Mouse (Mus musculus) hindbrain, embryonic 13.5 days (tissue): Measurements from ENCODE around the gene Hoxb2. TPM values are rescaled to one million over a fixed set of nuclear protein-coding genes. Genes with fewer than 3 reads are reported as not detected.

ENCODE experiments used
- ATAC-seq: fragments of 200-750 bp; cut with Nextera tagmentation; 2 replicates; pipeline ENCODE4 v1.8.0; 2017; ENCODE audit warnings: moderate TSS enrichment; ENCODE audit not compliant: low FRiP score
- H3K27ac ChIP-seq: fragments of 300-500 bp; sonication (generic); 2 replicates; pipeline ENCODE4 v1.5.1; 2015; ENCODE audit warnings: inconsistent platforms, mild to moderate bottlenecking, moderate library complexity
- H3K27me3 ChIP-seq: fragments of 300-500 bp; sonication (generic); 2 replicates; pipeline ENCODE4 v1.6.1; 2015; ENCODE audit warnings: mild to moderate bottlenecking, inconsistent platforms
- H3K36me3 ChIP-seq: fragments of 300-500 bp; sonication (generic); 2 replicates; pipeline ENCODE4 v1.6.1; 2015; ENCODE audit warnings: mild to moderate bottlenecking, inconsistent platforms
- H3K4me1 ChIP-seq: fragments of 300-500 bp; sonication (generic); replicated peaks from 2 replicates; pipeline ENCODE4 v1.6.1; 2015; ENCODE audit warnings: inconsistent platforms
- H3K4me2 ChIP-seq: fragments of 300-500 bp; sonication (generic); 2 replicates; pipeline ENCODE4 v1.6.1; 2015; ENCODE audit warnings: inconsistent platforms, mild to moderate bottlenecking, moderate library complexity
- H3K4me3 ChIP-seq: fragments of 300-500 bp; sonication (generic); 2 replicates; pipeline ENCODE4 v1.5.1; 2015; ENCODE audit warnings: mild to moderate bottlenecking, inconsistent platforms
- H3K9ac ChIP-seq: fragments of 300-500 bp; sonication (generic); 2 replicates; pipeline ENCODE4 v1.6.1; 2015; ENCODE audit warnings: mild to moderate bottlenecking, inconsistent platforms
- H3K9me3 ChIP-seq: fragments of 300-500 bp; sonication (generic); 2 replicates; pipeline ENCODE4 v1.6.1; 2016; ENCODE audit warnings: inconsistent platforms
- WGBS: fragments of 180-500 bp; shearing (Covaris S2); methylation state at CpG from one replicate; pipeline ENCODE4 v1.1.7; 2015; 5-methylcytosine and 5-hydroxymethylcytosine counted together
- polyA plus RNA-seq: library from polyadenylated mRNA; unstranded; fragments of >200 nt; fragmentation: Nextera tagmentation; extraction: Ambion mirVana; gene quantifications from 2 replicates; pipeline ENCODE4 v1.2.1, GENCODE M21; 2015

Gene Hoxb2
- polyA plus RNA-seq = 38.6 and 47.2 TPM in 2 replicates

- H3K4me2 ChIP-seq = peak within 1 kb of the TSS; percentile 80
- H3K9me3 ChIP-seq = no peaks in the 10 kb centered on the region
- H3K4me3 ChIP-seq = peak within 1 kb of the TSS; percentile 81
- H3K9ac ChIP-seq = peak within 1 kb of the TSS; percentile 100
- ATAC-seq = no peak
- H3K36me3 ChIP-seq = peaks cover 11% of the 10 kb centered on the region
- 3% methylated on average over 2 of the region's 2 CpGs for WGBS
- H3K27ac ChIP-seq = peak within 1 kb of the TSS; percentile 100
- peaks cover 52% of the 10 kb centered on the region for H3K27me3 ChIP-seq
- peaks cover 54% of the 10 kb centered on the region for H3K4me1 ChIP-seq
These were observed at the start of gene Hoxb2 for GRCm38 (mm10) chr11:96350341-96350624. TSS of gene Hoxb2 (plus strand) at chr11:96350525.

GRCm38 (mm10) chr11:96301064-96301431, 49.3 kb upstream of the Hoxb2 start:
- Histone ChIP-seq H3K27ac (peak overlapping the region; percentile 100), H3K4me2 (peak overlapping the region; percentile 83), H3K36me3 (no peaks in the 10 kb centered on the region), H3K9me3 (no peaks in the 10 kb centered on the region), H3K4me1 (peaks cover 7% of the 10 kb centered on the region), H3K27me3 (peaks cover 96% of the 10 kb centered on the region), H3K4me3 (peak overlapping the region; percentile 57), H3K9ac (peak overlapping the region; percentile 99)
- 3% methylated on average over 10 of the region's 10 CpGs for WGBS
- ATAC-seq = no peak

DNA sequence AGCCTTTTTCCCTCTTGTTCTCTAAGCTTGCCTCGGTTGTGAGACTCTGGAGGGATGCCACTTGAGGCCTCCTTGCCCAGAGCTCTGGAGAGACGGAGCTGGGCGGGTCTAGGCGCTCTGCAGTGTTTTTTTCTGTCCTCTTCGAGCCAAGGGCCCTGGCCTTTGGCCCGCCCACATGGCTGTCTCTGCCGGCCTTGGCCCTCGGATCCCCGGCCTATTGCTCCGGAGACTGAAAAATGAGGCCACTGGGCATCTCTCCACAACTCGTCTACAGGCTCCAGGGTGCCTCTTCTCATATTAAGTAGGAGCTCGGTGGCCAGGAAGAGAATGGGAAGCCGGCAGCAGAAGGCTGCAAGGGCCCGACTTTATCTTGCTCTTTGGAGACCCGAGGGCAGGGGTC, 48.5 kb upstream of the Hoxb2 start:
- Histone ChIP-seq H3K4me1 (peaks cover 7% of the 10 kb centered on the region), H3K27me3 (peaks cover 96% of the 10 kb centered on the region), H3K9ac (peak overlapping the region; percentile 99), H3K9me3 (no peaks in the 10 kb centered on the region), H3K4me2 (peak overlapping the region; percentile 83), H3K36me3 (no peaks in the 10 kb centered on the region), H3K4me3 (peak overlapping the region; percentile 57), H3K27ac (peak overlapping the region; percentile 100)
- WGBS = 0% methylated on average over 15 of the region's 15 CpGs
- ATAC-seq = no peak

GRCm38 (mm10) chr11:96302381-96303150, 47.8 kb upstream of the Hoxb2 start:
- 2% methylated on average over 23 of the region's 23 CpGs for WGBS
- no peak for ATAC-seq
- no peaks in the 10 kb centered on the region for H3K36me3 ChIP-seq
- peak overlapping the region; percentile 57 for H3K4me3 ChIP-seq
- peak overlapping the region; percentile 83 for H3K4me2 ChIP-seq
- H3K27ac ChIP-seq = peak overlapping the region; percentile 100
- no peaks in the 10 kb centered on the region for H3K9me3 ChIP-seq
- H3K9ac ChIP-seq = peak overlapping the region; percentile 99
- peaks cover 96% of the 10 kb centered on the region for H3K27me3 ChIP-seq
- peaks cover 7% of the 10 kb centered on the region for H3K4me1 ChIP-seq

GRCm38 (mm10) chr11:96303151-96304099, 46.9 kb upstream of the Hoxb2 start, which contains the start of gene Hoxb5:
TSS of gene Hoxb5 (plus strand) at chr11:96303336.
- peaks cover 96% of the 10 kb centered on the region for H3K27me3 ChIP-seq
- peak; percentile 44; the same call in 1 of the 2 replicates for ATAC-seq
- H3K27ac ChIP-seq = peak within 1 kb of the TSS; percentile 100
- H3K4me2 ChIP-seq = peak within 1 kb of the TSS; percentile 83
- H3K4me1 ChIP-seq = peaks cover 7% of the 10 kb centered on the region
- peak within 1 kb of the TSS; percentile 99 for H3K9ac ChIP-seq
- WGBS = under 1% methylated on average over 68 of the region's 69 CpGs
- H3K4me3 ChIP-seq = peak within 1 kb of the TSS; percentile 57
- H3K36me3 ChIP-seq = no peaks in the 10 kb centered on the region
- H3K9me3 ChIP-seq = no peaks in the 10 kb centered on the region

DNA sequence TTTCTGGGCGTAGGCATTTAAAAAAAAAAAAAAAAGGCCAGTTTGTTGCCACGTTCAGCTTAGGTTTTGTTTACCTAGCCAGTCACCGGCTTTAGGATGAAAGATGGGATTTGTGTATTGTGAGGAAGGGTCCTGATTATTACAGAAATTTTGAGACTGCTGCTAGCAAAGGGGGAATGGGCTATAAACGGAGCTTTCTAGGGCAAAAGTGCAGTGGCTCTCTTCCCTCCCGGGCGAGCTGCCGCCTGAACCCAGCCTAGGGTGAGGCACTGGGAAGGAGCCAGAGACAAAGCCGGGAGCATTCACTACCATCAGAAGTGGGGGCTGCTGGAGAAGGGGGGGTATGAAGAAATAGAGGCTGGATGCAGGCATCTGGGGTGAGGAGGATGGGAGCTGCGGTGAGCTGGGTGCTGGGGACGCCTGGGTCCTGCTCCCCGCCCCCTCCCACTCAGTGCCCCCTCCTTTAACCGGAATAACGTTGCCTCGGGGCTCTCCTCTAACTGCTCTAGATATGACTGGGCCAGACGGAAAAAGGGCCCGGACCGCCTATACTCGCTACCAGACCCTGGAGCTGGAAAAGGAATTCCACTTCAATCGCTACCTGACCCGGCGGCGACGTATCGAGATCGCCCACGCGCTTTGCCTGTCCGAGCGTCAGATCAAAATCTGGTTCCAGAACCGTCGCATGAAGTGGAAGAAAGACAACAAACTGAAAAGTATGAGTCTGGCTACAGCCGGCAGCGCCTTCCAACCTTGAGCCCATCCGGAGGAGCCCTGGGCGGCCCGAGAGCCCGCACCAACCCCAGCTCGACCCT, 45.7 kb upstream of the Hoxb2 start:
- peak overlapping the region; percentile 99 for H3K9ac ChIP-seq
- 2% methylated on average over 38 of the region's 38 CpGs for WGBS

GRCm38 (mm10) chr11:96305505-96306182, 44.7 kb upstream of the Hoxb2 start:
- Histone ChIP-seq H3K9ac (peak overlapping the region; percentile 99), H3K9me3 (no peaks in the 10 kb centered on the region), H3K27me3 (peaks cover 99% of the 10 kb centered on the region), H3K4me3 (peak overlapping the region; percentile 57), H3K4me2 (peak overlapping the region; percentile 83), H3K4me1 (peaks cover 14% of the 10 kb centered on the region), H3K36me3 (no peaks in the 10 kb centered on the region), H3K27ac (peak overlapping the region; percentile 100)
- 27% methylated on average over 6 of the region's 6 CpGs for WGBS
- no peak for ATAC-seq

More for the DNA sequence above, 45.7 kb upstream of the Hoxb2 start:
- Histone ChIP-seq H3K4me1 (peaks cover 7% of the 10 kb centered on the region; the same call in 1 of the 2 replicates), H3K4me3 (peak overlapping the region; percentile 57), H3K27ac (peak overlapping the region; percentile 100), H3K27me3 (peaks cover 99% of the 10 kb centered on the region), H3K4me2 (peak overlapping the region; percentile 83), H3K36me3 (no peaks in the 10 kb centered on the region), H3K9me3 (no peaks in the 10 kb centered on the region)
- no peak for ATAC-seq

- H3K27ac ChIP-seq = peak overlapping the region; percentile 100
- peak overlapping the region; percentile 57 for H3K4me3 ChIP-seq
- H3K4me1 ChIP-seq = peaks cover 18% of the 10 kb centered on the region
- peak overlapping the region; percentile 83 for H3K4me2 ChIP-seq
- ATAC-seq = no peak
- no peaks in the 10 kb centered on the region for H3K36me3 ChIP-seq
- peak overlapping the region; percentile 99 for H3K9ac ChIP-seq
- 7% methylated on average over 7 of the region's 7 CpGs for WGBS
- peaks cover 99% of the 10 kb centered on the region for H3K27me3 ChIP-seq
- no peaks in the 10 kb centered on the region for H3K9me3 ChIP-seq
These were observed 44.0 kb upstream of the Hoxb2 start for GRCm38 (mm10) chr11:96306183-96306907.

DNA sequence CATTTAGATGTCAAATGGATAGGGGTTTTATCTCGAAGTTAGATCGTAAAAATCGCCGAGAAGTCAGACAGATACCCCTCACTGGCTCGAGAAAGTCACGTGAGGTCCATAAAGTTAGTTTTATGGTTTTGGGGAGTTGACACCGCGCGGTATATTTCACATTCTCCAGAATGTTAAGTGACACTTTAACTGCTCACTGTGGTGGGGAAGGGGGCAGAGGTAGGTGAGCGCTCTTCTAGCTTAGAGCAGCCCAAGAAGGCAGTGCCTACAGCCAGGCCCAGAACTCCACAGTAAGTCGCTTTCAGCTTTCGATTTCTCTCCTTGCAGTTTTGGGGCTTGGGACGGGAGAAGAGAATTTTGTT, 43.4 kb upstream of the Hoxb2 start:
- H3K4me1 ChIP-seq = peaks cover 21% of the 10 kb centered on the region
- peaks cover 99% of the 10 kb centered on the region for H3K27me3 ChIP-seq
- peak overlapping the region; percentile 83 for H3K4me2 ChIP-seq
- peak overlapping the region; percentile 100 for H3K27ac ChIP-seq
- no peaks in the 10 kb centered on the region for H3K36me3 ChIP-seq
- H3K9ac ChIP-seq = peak overlapping the region; percentile 99
- H3K4me3 ChIP-seq = peak overlapping the region; percentile 57
- no peaks in the 10 kb centered on the region for H3K9me3 ChIP-seq
- ATAC-seq = no peak
- 3% methylated on average over 13 of the region's 13 CpGs for WGBS

- H3K4me2 ChIP-seq = peak overlapping the region; percentile 83
- no peaks in the 10 kb centered on the region for H3K9me3 ChIP-seq
- H3K4me1 ChIP-seq = peaks cover 26% of the 10 kb centered on the region
- peak overlapping the region; percentile 100 for H3K27ac ChIP-seq
- peak overlapping the region; percentile 99 for H3K9ac ChIP-seq
- H3K27me3 ChIP-seq = peaks cover 100% of the 10 kb centered on the region
- peak overlapping the region; percentile 57 for H3K4me3 ChIP-seq
- no peaks in the 10 kb centered on the region for H3K36me3 ChIP-seq
- WGBS = 9% methylated on average over 4 of the region's 4 CpGs
- ATAC-seq = no peak
These were observed 41.6 kb upstream of the Hoxb2 start for GRCm38 (mm10) chr11:96308763-96309162.

- Histone ChIP-seq H3K27ac (peak overlapping the region; percentile 100), H3K9me3 (no peaks in the 10 kb centered on the region), H3K36me3 (no peaks in the 10 kb centered on the region), H3K4me1 (peaks cover 26% of the 10 kb centered on the region), H3K4me3 (peak overlapping the region; percentile 57), H3K4me2 (peak overlapping the region; percentile 83), H3K27me3 (peaks cover 99% of the 10 kb centered on the region), H3K9ac (peak overlapping the region; percentile 99)
- ATAC-seq = no peak
- WGBS = 9% methylated on average over 4 of the region's 4 CpGs
These were observed 41.0 kb upstream of the Hoxb2 start for GRCm38 (mm10) chr11:96309288-96309687.
